Mouse (Mus musculus) heart, adult 2 months (tissue): ENCODE results near the gene Pde9a. TPM values are rescaled to one million over a fixed set of nuclear protein-coding genes. Genes with fewer than 3 reads are reported as not detected.

Experiments used
- DNase-seq, 2 experiments: peaks; one replicate each; pipeline ENCODE4 v3.0.0; 2021
- H3K27ac ChIP-seq: fragments of 200-600 bp; 2 replicates; pipeline ENCODE4 v1.8.1; 2022
- H3K27me3 ChIP-seq: fragments of 200-500 bp; 2 replicates; pipeline ENCODE4 v1.6.1; 2012; ENCODE audit warnings: mild to moderate bottlenecking, low read length, inconsistent platforms, mixed read lengths; ENCODE audit not compliant: control insufficient read depth, insufficient read depth
- H3K36me3 ChIP-seq: fragments of 200-500 bp; 2 replicates; pipeline ENCODE4 v1.6.1; 2012; ENCODE audit warnings: low read length, inconsistent platforms; ENCODE audit not compliant: control insufficient read depth, insufficient read depth
- H3K4me1 ChIP-seq: fragments of 200-500 bp; 2 replicates; pipeline ENCODE4 v1.6.1; 2011; ENCODE audit warnings: low read length; ENCODE audit not compliant: control insufficient read depth, insufficient read depth
- H3K4me3 ChIP-seq: fragments of 200-600 bp; 2 replicates; pipeline ENCODE4 v1.8.1; 2022
- H3K79me2 ChIP-seq: fragments of 200-500 bp; replicated peaks from 2 replicates; pipeline ENCODE4 v1.6.1; 2012; ENCODE audit warnings: mild to moderate bottlenecking, inconsistent platforms, low read length, moderate library complexity, mixed read lengths; ENCODE audit not compliant: control insufficient read depth, insufficient read depth
- H3K9ac ChIP-seq: fragments of 200-500 bp; 2 replicates; pipeline ENCODE4 v1.6.1; 2012; ENCODE audit warnings: low read depth, mild to moderate bottlenecking, control low read depth, inconsistent platforms, low read length, mixed read lengths
- CTCF ChIP-seq: fragments of 200-600 bp; IDR thresholded peaks from 2 replicates; pipeline ENCODE4 v1.8.1; 2022; ENCODE audit warnings: antibody characterized with exemption, mild to moderate bottlenecking, moderate library complexity
- EP300 ChIP-seq: fragments of 200-500 bp; IDR thresholded peaks from 2 replicates; pipeline ENCODE4 v1.6.1; 2011; ENCODE audit warnings: low read depth, low read length, control low read depth; ENCODE audit not compliant: insufficient read depth
- POLR2A ChIP-seq: fragments of 200-500 bp; IDR thresholded peaks from 2 replicates; pipeline ENCODE4 v1.6.1; 2011; ENCODE audit warnings: mild to moderate bottlenecking, low read depth, low read length, control low read depth; ENCODE audit not compliant: insufficient read depth
- WGBS: fragments of 180-500 bp; shearing (Covaris S2); methylation state at CpG from one replicate; pipeline ENCODE4 v1.1.7; 2018; 5-methylcytosine and 5-hydroxymethylcytosine counted together
- intact Hi-C: fragments of 180-260 bp; cut with DNase I; formaldehyde crosslinking; loops from one replicate; pipeline ENCODE4 v1.15.1; 2025
- polyA plus RNA-seq: library from polyadenylated mRNA; depleted of rRNA; stranded (reverse); fragments of >200 nt; gene quantifications from 2 replicates; pipeline ENCODE4 v1.2.3, GENCODE M21; 2012
- total RNA-seq, 2 experiments: library from RNA; stranded (reverse); gene quantifications; 2 replicates each; pipeline ENCODE4 v1.2.3; 2021

The Pde9a gene
- total and polyA plus RNA-seq, 3 experiments, result 3.2 to 10.4 (median 4.0) TPM

- Histone ChIP-seq H3K9ac (no peak overlapping the region), H3K27ac (no peak overlapping the region), H3K79me2 (no peaks in the 10 kb centered on the region), H3K4me3 (no peak overlapping the region), H3K36me3 (no peaks in the 10 kb centered on the region), H3K4me1 (no peaks in the 10 kb centered on the region), H3K27me3 (no peaks in the 10 kb centered on the region)
- intact Hi-C loops, result no loop called here
- TF ChIP-seq POLR2A (no peak), CTCF (no peak), EP300 (no peak)
- no peak for DNase-seq
- WGBS, result 83% methylated on average over 5 of the region's 5 CpGs
Observed at GRCm38 (mm10) chr17:31470766-31471418, 84.9 kb downstream of the Pde9a start.

GRCm38 (mm10) chr17:31474388-31474787 is 88.4 kb downstream of the Pde9a start:
- TF ChIP-seq EP300 (no peak), CTCF (no peak), POLR2A (no peak)
- Histone ChIP-seq H3K9ac (no peak overlapping the region), H3K4me3 (no peak overlapping the region), H3K79me2 (no peaks in the 10 kb centered on the region), H3K4me1 (no peaks in the 10 kb centered on the region), H3K36me3 (no peaks in the 10 kb centered on the region), H3K27me3 (no peaks in the 10 kb centered on the region), H3K27ac (no peak overlapping the region)
- intact Hi-C loops, result no loop called here
- WGBS, result 83% methylated on average over 6 of the region's 6 CpGs
- no peak for DNase-seq

- H3K27me3 ChIP-seq, result no peaks in the 10 kb centered on the region
- TF ChIP-seq POLR2A (no peak), EP300 (no peak), CTCF (no peak)
- WGBS, result 79% methylated on average over 7 of the region's 7 CpGs
Observed at GRCm38 (mm10) chr17:31478606-31479005, 92.6 kb downstream of the Pde9a start.

GRCm38 (mm10) chr17:31479108-31479844 is 93.3 kb downstream of the Pde9a start:
- Histone ChIP-seq H3K4me3 (no peak overlapping the region), H3K27ac (no peak overlapping the region), H3K4me1 (no peaks in the 10 kb centered on the region), H3K9ac (no peak overlapping the region), H3K36me3 (no peaks in the 10 kb centered on the region), H3K27me3 (no peaks in the 10 kb centered on the region), H3K79me2 (no peaks in the 10 kb centered on the region)
- intact Hi-C loops, result no loop called here
- 63% methylated on average over 11 of the region's 11 CpGs for WGBS
- no peak for DNase-seq
- no peak for TF ChIP-seq POLR2A
- TF ChIP-seq EP300, result no peak
- TF ChIP-seq CTCF, result no peak

More at GRCm38 (mm10) chr17:31478606-31479005, 92.6 kb downstream of the Pde9a start:
- intact Hi-C loops, result no loop called here
- no peaks in the 10 kb centered on the region for H3K79me2 ChIP-seq
- no peak overlapping the region for H3K9ac ChIP-seq
- H3K36me3 ChIP-seq, result no peaks in the 10 kb centered on the region
- no peak overlapping the region for H3K27ac ChIP-seq
- H3K4me3 ChIP-seq, result no peak overlapping the region
- no peak for DNase-seq
- no peaks in the 10 kb centered on the region for H3K4me1 ChIP-seq

- Histone ChIP-seq H3K4me3 (no peak overlapping the region), H3K27me3 (no peaks in the 10 kb centered on the region), H3K4me1 (no peaks in the 10 kb centered on the region), H3K79me2 (no peaks in the 10 kb centered on the region), H3K9ac (no peak overlapping the region), H3K36me3 (no peaks in the 10 kb centered on the region), H3K27ac (no peak overlapping the region)
- intact Hi-C loops, result no loop called here
- TF ChIP-seq CTCF (no peak), EP300 (no peak), POLR2A (no peak)
- 83% methylated on average over 10 of the region's 10 CpGs for WGBS
- DNase-seq, result no peak
Observed at GRCm38 (mm10) chr17:31486616-31487198, 100.7 kb downstream of the Pde9a start.
